Mouse (Mus musculus) olfactory bulb, adult 2 months (tissue): Measurements from ENCODE around the gene Olfr418. TPM values are rescaled to one million over a fixed set of nuclear protein-coding genes. Genes with fewer than 3 reads are reported as not detected.

Experiments used
- H3K27ac ChIP-seq: fragments of 200-500 bp; 2 replicates; pipeline ENCODE4 v1.5.1; 2012; ENCODE audit warnings: low read depth, low read length; ENCODE audit not compliant: insufficient read depth
- H3K4me1 ChIP-seq: fragments of 200-500 bp; 2 replicates; pipeline ENCODE4 v1.6.1; 2012; ENCODE audit warnings: low read length; ENCODE audit not compliant: control insufficient read depth, insufficient read depth
- H3K4me3 ChIP-seq: fragments of 200-500 bp; 2 replicates; pipeline ENCODE4 v1.5.1; 2012; ENCODE audit warnings: mild to moderate bottlenecking, low read depth, low read length, moderate library complexity; ENCODE audit not compliant: insufficient read depth
- CTCF ChIP-seq: fragments of 200-500 bp; IDR thresholded peaks from 2 replicates; pipeline ENCODE4 v1.5.1; 2012; ENCODE audit warnings: low read depth, mild to moderate bottlenecking, low read length, moderate library complexity; ENCODE audit not compliant: insufficient read depth
- POLR2A ChIP-seq: fragments of 200-500 bp; IDR thresholded peaks from 2 replicates; pipeline ENCODE4 v1.6.1; 2012; ENCODE audit warnings: mild to moderate bottlenecking, low read depth, low read length, moderate library complexity; ENCODE audit not compliant: insufficient read depth
- WGBS: fragments of 180-500 bp; shearing (Covaris S2); methylation state at CpG from one replicate; pipeline ENCODE4 v1.1.7; 2018; 5-methylcytosine and 5-hydroxymethylcytosine counted together
- polyA plus RNA-seq: library from polyadenylated mRNA; stranded (reverse); fragments of >200 nt; gene quantifications from 2 replicates; pipeline ENCODE4 v1.2.4, GENCODE M21; 2012; ENCODE audit warnings: low replicate concordance; ENCODE audit not compliant: missing spikeins, insufficient read depth, insufficient read length

The Olfr418 gene
- polyA plus RNA-seq, 1 experiment = not detected

- TF ChIP-seq POLR2A = no peak
- no peak for TF ChIP-seq CTCF
- no peak overlapping the region for H3K27ac ChIP-seq
- H3K4me1 ChIP-seq = no peaks in the 10 kb centered on the region
- no peak overlapping the region for H3K4me3 ChIP-seq
- WGBS = 55% methylated on average over 8 of the region's 8 CpGs
Measured at GRCm38 (mm10) chr1:173321593-173322248, 55.9 kb downstream of the Olfr418 start.

GRCm38 (mm10) chr1:173322249-173322627, 56.4 kb downstream of the Olfr418 start:
- no peak overlapping the region for H3K27ac ChIP-seq
- H3K4me3 ChIP-seq = no peak overlapping the region
- TF ChIP-seq CTCF (no peak), POLR2A (no peak)
- no peaks in the 10 kb centered on the region for H3K4me1 ChIP-seq
- WGBS = 45% methylated on average over 6 of the region's 6 CpGs

Other genes starting within 250 kb of the Olfr418 start
- not detected in 2 replicates for gene Olfr1408, start 128.6 kb upstream of the Olfr418 start, polyA plus RNA-seq
- not detected in 2 replicates for gene Olfr1406, start 75.4 kb upstream of the Olfr418 start, polyA plus RNA-seq
- not detected in 2 replicates for gene Olfr218, start 68.2 kb upstream of the Olfr418 start, polyA plus RNA-seq
- gene Olfr1404, start 53.6 kb upstream of the Olfr418 start, polyA plus RNA-seq = not detected in 2 replicates
- gene Fcer1a, start 38.8 kb upstream of the Olfr418 start, polyA plus RNA-seq = not detected in 2 replicates
- not detected in 2 replicates for gene Mptx2, start 11.8 kb downstream of the Olfr418 start, polyA plus RNA-seq
- gene Ackr1, start 67.7 kb downstream of the Olfr418 start, polyA plus RNA-seq = not detected in 2 replicates
- gene Aim2, start 84.9 kb downstream of the Olfr418 start, polyA plus RNA-seq = not detected in 2 replicates
- 88.8 TPM in 1 of 2 replicates, not detected in the other for gene Cadm3, start 101.7 kb downstream of the Olfr418 start, polyA plus RNA-seq
- not detected in 2 replicates for gene Ifi206, start 225.0 kb downstream of the Olfr418 start, polyA plus RNA-seq